Mouse (Mus musculus): ENCODE measurements around the gene Chchd6. TPM values are rescaled to one million over a fixed set of nuclear protein-coding genes. Genes with fewer than 3 reads are reported as not detected.

The Chchd6 gene
- polyA plus RNA-seq, 1 experiment from 2014 or later: 164 TPM

GRCm38 (mm10) chr6:89431920-89432482 is 163.5 kb downstream of the Chchd6 start:
- no peaks in the 10 kb centered on the region for H3K9me3 ChIP-seq (ENCODE audit: control insufficient read depth, low read length)
- 87% methylated on average over 2 of the region's 2 CpGs for WGBS
- no peaks in the 10 kb centered on the region for H3K36me3 ChIP-seq (ENCODE audit: control insufficient read depth, insufficient read depth, low read length)
- H3K27me3 ChIP-seq (ENCODE audit: control insufficient read depth, insufficient read depth, low read length): no peaks in the 10 kb centered on the region
- no peak overlapping the region for H3K9ac ChIP-seq (replicated peaks; ENCODE audit: low read length)
- H3K4me3 ChIP-seq (replicated peaks; ENCODE audit: low read depth, low read length): no peak overlapping the region
- H3K4me2 ChIP-seq (ENCODE audit: low read length): no peak overlapping the region
- ATAC-seq (ENCODE audit: low FRiP score, low TSS enrichment): no peak
- DNase-seq: no peak
- peaks cover 3% of the 10 kb centered on the region; the same call in 1 of the 2 replicates for H3K4me1 ChIP-seq (ENCODE audit: control insufficient read depth, insufficient read depth, low read length)
- H3K27ac ChIP-seq (replicated peaks; ENCODE audit: low read depth, low read length): no peak overlapping the region

- no peak overlapping the region for H3K4me2 ChIP-seq (ENCODE audit: low read length)
- no peak overlapping the region for H3K4me3 ChIP-seq (replicated peaks; ENCODE audit: low read depth, low read length)
- H3K27ac ChIP-seq (replicated peaks; ENCODE audit: low read depth, low read length): no peak overlapping the region
- peaks cover 3% of the 10 kb centered on the region; the same call in 1 of the 2 replicates for H3K4me1 ChIP-seq (ENCODE audit: control insufficient read depth, insufficient read depth, low read length)
- DNase-seq: no peak
- ATAC-seq (ENCODE audit: low FRiP score, low TSS enrichment): no peak
- no peaks in the 10 kb centered on the region for H3K27me3 ChIP-seq (ENCODE audit: control insufficient read depth, insufficient read depth, low read length)
- no peaks in the 10 kb centered on the region for H3K36me3 ChIP-seq (ENCODE audit: control insufficient read depth, insufficient read depth, low read length)
- no peak overlapping the region for H3K9ac ChIP-seq (replicated peaks; ENCODE audit: low read length)
- no peaks in the 10 kb centered on the region for H3K9me3 ChIP-seq (ENCODE audit: control insufficient read depth, low read length)
Observed at GRCm38 (mm10) chr6:89430749-89431148, 164.7 kb downstream of the Chchd6 start.

GRCm38 (mm10) chr6:89428661-89429375 is 166.6 kb downstream of the Chchd6 start:
- H3K27ac ChIP-seq (replicated peaks; ENCODE audit: low read depth, low read length): no peak overlapping the region
- no peak overlapping the region for H3K4me3 ChIP-seq (replicated peaks; ENCODE audit: low read depth, low read length)
- ATAC-seq (ENCODE audit: low FRiP score, low TSS enrichment): no peak
- DNase-seq: no peak
- 84% methylated on average over 2 of the region's 2 CpGs for WGBS
- H3K9ac ChIP-seq (replicated peaks; ENCODE audit: low read length): no peak overlapping the region
- H3K4me2 ChIP-seq (ENCODE audit: low read length): no peak overlapping the region
- H3K9me3 ChIP-seq (ENCODE audit: control insufficient read depth, low read length): no peaks in the 10 kb centered on the region
- H3K4me1 ChIP-seq (ENCODE audit: control insufficient read depth, insufficient read depth, low read length): no peaks in the 10 kb centered on the region
- no peaks in the 10 kb centered on the region for H3K36me3 ChIP-seq (ENCODE audit: control insufficient read depth, insufficient read depth, low read length)
- no peaks in the 10 kb centered on the region for H3K27me3 ChIP-seq (ENCODE audit: control insufficient read depth, insufficient read depth, low read length)

- Histone ChIP-seq H3K9me3 (ENCODE audit: control insufficient read depth, low read length) (no peaks in the 10 kb centered on the region), H3K27me3 (ENCODE audit: control insufficient read depth, insufficient read depth, low read length) (no peaks in the 10 kb centered on the region), H3K4me1 (ENCODE audit: control insufficient read depth, insufficient read depth, low read length) (no peaks in the 10 kb centered on the region), H3K4me3 (replicated peaks; ENCODE audit: low read depth, low read length) (no peak overlapping the region), H3K36me3 (ENCODE audit: control insufficient read depth, insufficient read depth, low read length) (no peaks in the 10 kb centered on the region), H3K9ac (replicated peaks; ENCODE audit: low read length) (no peak overlapping the region), H3K27ac (replicated peaks; ENCODE audit: low read depth, low read length) (0 out of 2 replicates have a peak overlapping the region, but pooled peaks have one; percentile 22), H3K4me2 (ENCODE audit: low read length) (no peak overlapping the region)
- 96% methylated on average over 1 of the region's 1 CpGs for WGBS
- ATAC-seq (ENCODE audit: low FRiP score, low TSS enrichment): no peak
- no peak for DNase-seq
Observed at GRCm38 (mm10) chr6:89424461-89424860, 171.0 kb downstream of the Chchd6 start.

GRCm38 (mm10) chr6:89422621-89423020 is 172.8 kb downstream of the Chchd6 start:
- Histone ChIP-seq H3K4me3 (replicated peaks; ENCODE audit: low read depth, low read length) (no peak overlapping the region), H3K4me2 (ENCODE audit: low read length) (no peak overlapping the region), H3K4me1 (ENCODE audit: control insufficient read depth, insufficient read depth, low read length) (no peaks in the 10 kb centered on the region), H3K27ac (replicated peaks; ENCODE audit: low read depth, low read length) (no peak overlapping the region), H3K36me3 (ENCODE audit: control insufficient read depth, insufficient read depth, low read length) (0 out of 2 replicates have a peak, but pooled peaks cover under 1% of the 10 kb centered on the region), H3K27me3 (ENCODE audit: control insufficient read depth, insufficient read depth, low read length) (no peaks in the 10 kb centered on the region), H3K9me3 (ENCODE audit: control insufficient read depth, low read length) (no peaks in the 10 kb centered on the region), H3K9ac (replicated peaks; ENCODE audit: low read length) (no peak overlapping the region)
- DNase-seq (no peak), ATAC-seq (ENCODE audit: low FRiP score, low TSS enrichment) (no peak)
- WGBS: 96% methylated on average over 3 of the region's 3 CpGs

GRCm38 (mm10) chr6:89421922-89422321 is 173.5 kb downstream of the Chchd6 start:
- no peak overlapping the region for H3K4me2 ChIP-seq (ENCODE audit: low read length)
- H3K4me3 ChIP-seq (replicated peaks; ENCODE audit: low read depth, low read length): no peak overlapping the region
- H3K36me3 ChIP-seq (ENCODE audit: control insufficient read depth, insufficient read depth, low read length): 0 out of 2 replicates have a peak, but pooled peaks cover 3% of the 10 kb centered on the region
- H3K9ac ChIP-seq (replicated peaks; ENCODE audit: low read length): no peak overlapping the region
- H3K9me3 ChIP-seq (ENCODE audit: control insufficient read depth, low read length): no peaks in the 10 kb centered on the region
- H3K27me3 ChIP-seq (ENCODE audit: control insufficient read depth, insufficient read depth, low read length): no peaks in the 10 kb centered on the region
- ATAC-seq (ENCODE audit: low FRiP score, low TSS enrichment) (no peak), DNase-seq (no peak)
- H3K27ac ChIP-seq (replicated peaks; ENCODE audit: low read depth, low read length): no peak overlapping the region
- WGBS: 84% methylated on average over 3 of the region's 3 CpGs
- no peaks in the 10 kb centered on the region for H3K4me1 ChIP-seq (ENCODE audit: control insufficient read depth, insufficient read depth, low read length)

- Histone ChIP-seq H3K27ac (replicated peaks; ENCODE audit: low read depth, low read length) (no peak overlapping the region), H3K4me1 (ENCODE audit: control insufficient read depth, insufficient read depth, low read length) (no peaks in the 10 kb centered on the region), H3K27me3 (ENCODE audit: control insufficient read depth, insufficient read depth, low read length) (no peaks in the 10 kb centered on the region), H3K36me3 (ENCODE audit: control insufficient read depth, insufficient read depth, low read length) (0 out of 2 replicates have a peak, but pooled peaks cover 3% of the 10 kb centered on the region), H3K4me3 (replicated peaks; ENCODE audit: low read depth, low read length) (no peak overlapping the region), H3K9ac (replicated peaks; ENCODE audit: low read length) (no peak overlapping the region), H3K4me2 (ENCODE audit: low read length) (no peak overlapping the region), H3K9me3 (ENCODE audit: control insufficient read depth, low read length) (no peaks in the 10 kb centered on the region)
- 84% methylated on average over 6 of the region's 6 CpGs for WGBS
- DNase-seq: no peak
- ATAC-seq (ENCODE audit: low FRiP score, low TSS enrichment): no peak
Observed at GRCm38 (mm10) chr6:89421503-89421902, 173.9 kb downstream of the Chchd6 start.

GRCm38 (mm10) chr6:89420756-89421155 is 174.7 kb downstream of the Chchd6 start:
- DNase-seq (no peak), ATAC-seq (ENCODE audit: low FRiP score, low TSS enrichment) (no peak)
- Histone ChIP-seq H3K9me3 (ENCODE audit: control insufficient read depth, low read length) (no peaks in the 10 kb centered on the region), H3K36me3 (ENCODE audit: control insufficient read depth, insufficient read depth, low read length) (0 out of 2 replicates have a peak, but pooled peaks cover 3% of the 10 kb centered on the region), H3K4me1 (ENCODE audit: control insufficient read depth, insufficient read depth, low read length) (no peaks in the 10 kb centered on the region), H3K27me3 (ENCODE audit: control insufficient read depth, insufficient read depth, low read length) (no peaks in the 10 kb centered on the region), H3K4me3 (replicated peaks; ENCODE audit: low read depth, low read length) (no peak overlapping the region), H3K27ac (replicated peaks; ENCODE audit: low read depth, low read length) (no peak overlapping the region), H3K4me2 (ENCODE audit: low read length) (no peak overlapping the region), H3K9ac (replicated peaks; ENCODE audit: low read length) (no peak overlapping the region)
- 82% methylated on average over 2 of the region's 2 CpGs for WGBS

- H3K27me3 ChIP-seq (ENCODE audit: control insufficient read depth, insufficient read depth, low read length): no peaks in the 10 kb centered on the region
- H3K4me3 ChIP-seq (replicated peaks; ENCODE audit: low read depth, low read length): no peak overlapping the region
- 0 out of 2 replicates have a peak, but pooled peaks cover 3% of the 10 kb centered on the region for H3K36me3 ChIP-seq (ENCODE audit: control insufficient read depth, insufficient read depth, low read length)
- H3K9me3 ChIP-seq (ENCODE audit: control insufficient read depth, low read length): no peaks in the 10 kb centered on the region
- no peaks in the 10 kb centered on the region for H3K4me1 ChIP-seq (ENCODE audit: control insufficient read depth, insufficient read depth, low read length)
- ATAC-seq (ENCODE audit: low FRiP score, low TSS enrichment) (no peak), DNase-seq (no peak)
- no peak overlapping the region for H3K27ac ChIP-seq (replicated peaks; ENCODE audit: low read depth, low read length)
- no peak overlapping the region for H3K9ac ChIP-seq (replicated peaks; ENCODE audit: low read length)
- no peak overlapping the region for H3K4me2 ChIP-seq (ENCODE audit: low read length)
Observed at GRCm38 (mm10) chr6:89420110-89420509, 175.3 kb downstream of the Chchd6 start.
